Mouse (Mus musculus) CH12.LX (cell line): ENCODE data around the gene Egfl7. TPM values are rescaled to one million over a fixed set of nuclear protein-coding genes. Genes with fewer than 3 reads are reported as not detected.

Source experiments
- DNase-seq: peaks from one replicate; pipeline ENCODE4 v3.0.0-alpha.2; 2013; ENCODE audit errors: extremely low read depth
- H3K27ac ChIP-seq: 2 replicates; pipeline ENCODE4 v1.5.1; 2012; ENCODE audit warnings: low read depth, mild to moderate bottlenecking, control low read depth, moderate library complexity; ENCODE audit not compliant: insufficient read depth
- H3K27me3 ChIP-seq: replicated peaks from 2 replicates; pipeline ENCODE3; 2012; ENCODE audit warnings: inconsistent platforms
- H3K36me3 ChIP-seq, 2 experiments: replicated peaks in 1 of 2; 2 replicates each; pipeline versions ENCODE3 to v1.6.1; 2012; ENCODE audit warnings: inconsistent platforms in 1 of 2, low read length in 1 of 2, mild to moderate bottlenecking in 1 of 2, mixed read lengths in 1 of 2, moderate library complexity in 1 of 2; ENCODE audit not compliant: control insufficient read depth in 1 of 2, insufficient read depth in 1 of 2
- H3K4me1 ChIP-seq, 2 experiments: 2 replicates each; pipeline ENCODE4 v1.6.1; 2012; ENCODE audit warnings: inconsistent platforms in 1 of 2, moderate library complexity in 1 of 2; ENCODE audit not compliant: insufficient read depth in 2 of 2, control insufficient read depth in 1 of 2
- H3K4me2 ChIP-seq: 2 replicates; pipeline ENCODE4 v1.6.1; 2012; ENCODE audit warnings: low read depth, mild to moderate bottlenecking, control low read depth; ENCODE audit not compliant: poor library complexity, insufficient read depth, severe bottlenecking
- H3K4me3 ChIP-seq, 3 experiments: fragments of 150-350 bp in 1 of 3; sonication (generic) in 1 of 3; replicated peaks in 1 of 3; 2 replicates each; pipeline versions ENCODE3 to v1.5.1; 2011 to 2012; ENCODE audit warnings: low read depth in 2 of 3, low read length in 2 of 3, mild to moderate bottlenecking in 2 of 3, moderate library complexity in 2 of 3, control low read depth in 1 of 3, improper control_type of control experiment in 1 of 3, inconsistent platforms in 1 of 3, mixed read lengths in 1 of 3; ENCODE audit not compliant: poor library complexity in 1 of 3
- H3K79me2 ChIP-seq: replicated peaks from 2 replicates; pipeline ENCODE4 v1.6.1; 2012; ENCODE audit warnings: mild to moderate bottlenecking, moderate library complexity; ENCODE audit not compliant: control insufficient read depth, poor library complexity, insufficient read depth, severe bottlenecking; ENCODE audit errors: extremely low read depth
- H3K9ac ChIP-seq: 2 replicates; pipeline ENCODE4 v1.6.1; 2012; ENCODE audit warnings: low read depth, mild to moderate bottlenecking, control low read depth, moderate library complexity; ENCODE audit not compliant: insufficient read depth
- H3K9me3 ChIP-seq: replicated peaks from 2 replicates; pipeline ENCODE3; 2012; ENCODE audit warnings: low read length, inconsistent platforms, mixed read lengths
- BHLHE40 ChIP-seq: IDR thresholded peaks from 2 replicates; pipeline ENCODE4 v1.6.1; 2011; ENCODE audit warnings: mild to moderate bottlenecking, low read depth, low read length, improper control_type of control experiment
- CHD1 ChIP-seq: IDR thresholded peaks from 2 replicates; pipeline ENCODE4 v1.6.1; 2012; ENCODE audit warnings: low read depth, low read length, improper control_type of control experiment, inconsistent platforms
- CHD2 ChIP-seq: IDR thresholded peaks from 2 replicates; pipeline ENCODE4 v1.6.1; 2011; ENCODE audit warnings: low read length, improper control_type of control experiment
- CTCF ChIP-seq, 2 experiments: IDR thresholded peaks in 1 of 2; conservative IDR thresholded peaks in 1 of 2; 2 replicates each; pipeline ENCODE4 v1.5.1; 2011 to 2012; ENCODE audit warnings: low read depth in 2 of 2, low read length in 2 of 2, improper control_type of control experiment in 1 of 2, inconsistent platforms in 1 of 2, mild to moderate bottlenecking in 1 of 2, moderate library complexity in 1 of 2
- EP300 ChIP-seq: IDR thresholded peaks from 2 replicates; pipeline ENCODE4 v1.6.1; 2011; ENCODE audit warnings: low read length, improper control_type of control experiment
- ETS1 ChIP-seq: conservative IDR thresholded peaks from 2 replicates; pipeline ENCODE4 v1.6.1; 2012; ENCODE audit warnings: low read depth, mild to moderate bottlenecking, inconsistent platforms, low read length, improper control_type of control experiment, moderate library complexity
- GABPA ChIP-seq: IDR thresholded peaks from 2 replicates; pipeline ENCODE4 v1.6.1; 2012; ENCODE audit warnings: low read depth, low read length, improper control_type of control experiment, inconsistent platforms; ENCODE audit not compliant: insufficient replicate concordance
- HCFC1 ChIP-seq: IDR thresholded peaks from 2 replicates; pipeline ENCODE4 v1.6.1; 2012; ENCODE audit warnings: low read depth, mild to moderate bottlenecking, inconsistent platforms, low read length, improper control_type of control experiment
- IRF4 ChIP-seq: IDR thresholded peaks from 2 replicates; pipeline ENCODE4 v1.6.1; 2014; ENCODE audit warnings: low read depth, mild to moderate bottlenecking, inconsistent platforms, low read length, improper control_type of control experiment
- JUN ChIP-seq: IDR thresholded peaks from 2 replicates; pipeline ENCODE4 v1.6.1; 2011; ENCODE audit warnings: low read depth, mild to moderate bottlenecking, low read length, improper control_type of control experiment, moderate library complexity; ENCODE audit not compliant: insufficient read depth
- KAT2A ChIP-seq: IDR thresholded peaks from 2 replicates; pipeline ENCODE4 v1.6.1; 2012; ENCODE audit warnings: low read length, improper control_type of control experiment, inconsistent platforms; ENCODE audit not compliant: insufficient replicate concordance
- MAFK ChIP-seq: IDR thresholded peaks from 2 replicates; pipeline ENCODE4 v1.6.1; 2011; ENCODE audit warnings: low read length, improper control_type of control experiment; ENCODE audit not compliant: insufficient replicate concordance
- MAZ ChIP-seq: IDR thresholded peaks from 2 replicates; pipeline ENCODE4 v1.6.1; 2012; ENCODE audit warnings: low read depth, mild to moderate bottlenecking, inconsistent platforms, low read length, improper control_type of control experiment, moderate library complexity
- MXI1 ChIP-seq: IDR thresholded peaks from 2 replicates; pipeline ENCODE4 v1.6.1; 2011; ENCODE audit warnings: mild to moderate bottlenecking, low read depth, low read length, improper control_type of control experiment
- RCOR1 ChIP-seq: conservative IDR thresholded peaks from 2 replicates; pipeline ENCODE4 v1.6.1; 2012; ENCODE audit warnings: low read depth, mild to moderate bottlenecking, inconsistent platforms, low read length, improper control_type of control experiment
- SIN3A ChIP-seq: IDR thresholded peaks from 2 replicates; pipeline ENCODE4 v1.6.1; 2012; ENCODE audit warnings: low read length, improper control_type of control experiment, inconsistent platforms
- SMC3 ChIP-seq: IDR thresholded peaks from 2 replicates; pipeline ENCODE4 v1.6.1; 2011; ENCODE audit warnings: low read depth, low read length, improper control_type of control experiment
- TCF12 ChIP-seq: IDR thresholded peaks from 2 replicates; pipeline ENCODE4 v1.6.1; 2014; ENCODE audit warnings: low read depth, mild to moderate bottlenecking, inconsistent platforms, low read length, improper control_type of control experiment
- USF1 ChIP-seq: IDR thresholded peaks from 2 replicates; pipeline ENCODE4 v1.6.1; 2014; ENCODE audit warnings: low read depth, mild to moderate bottlenecking, inconsistent platforms, low read length, improper control_type of control experiment
- ZC3H11A ChIP-seq: IDR thresholded peaks from 2 replicates; pipeline ENCODE4 v1.6.1; 2012; ENCODE audit warnings: low read depth, mild to moderate bottlenecking, inconsistent platforms, low read length, improper control_type of control experiment
- ZNF384 ChIP-seq: IDR thresholded peaks from 2 replicates; pipeline ENCODE4 v1.6.1; 2012; ENCODE audit warnings: low read depth, low read length, improper control_type of control experiment, inconsistent platforms
- dilution Hi-C: fragments of 300-500 bp; cut with MboI; formaldehyde crosslinking; loops from 2 replicates; pipeline ENCODE4 v1.14.3; 2020; ENCODE audit warnings: low sequenced_read_pairs; ENCODE audit not compliant: extremely low pct_unique_long_range_greater_than_20kb, extremely low pct_ligation_motif_present
- in situ Hi-C: fragments of 300-500 bp; cut with MboI; formaldehyde crosslinking; loops from 3 replicates; pipeline ENCODE4 v1.14.3; 2019; ENCODE audit warnings: low sequenced_read_pairs, low pct_ligation_motif_present, low pct_unique_long_range_greater_than_20kb, mixed read lengths
- polyA plus RNA-seq: library from polyadenylated mRNA; unstranded; fragments of >175 nt; gene quantifications from 2 replicates; pipeline ENCODE4 v1.2.1, GENCODE M21; 2012; ENCODE audit warnings: low read depth; ENCODE audit not compliant: insufficient read length
- total RNA-seq, 2 experiments: library from RNA; depleted of rRNA; stranded (reverse); fragments of 300-350 nt in 1 of 2; fragments of >200 nt in 1 of 2; gene quantifications; 2 replicates each; pipeline ENCODE4 v1.2.3; 2012 to 2014

Gene Egfl7
- total and polyA plus RNA-seq, 3 experiments: 20.1 to 39.3 (median 24.7) TPM

- dilution Hi-C loops (no loop called here), in situ Hi-C loops (no loop called here)
- TF ChIP-seq USF1 (no peak), HCFC1 (no peak), EP300 (no peak), RCOR1 (no peak), KAT2A (no peak), ZC3H11A (no peak), MAFK (no peak), TCF12 (no peak), SMC3 (no peak)
- Histone ChIP-seq H3K27ac (no peak overlapping the region), H3K79me2 (no peaks in the 10 kb centered on the region), H3K4me3 (no peak overlapping the region), H3K9ac (no peak overlapping the region), H3K36me3 (no peaks in the 10 kb centered on the region), H3K27me3 (peaks cover 74% of the 10 kb centered on the region), H3K4me2 (no peak overlapping the region), H3K9me3 (peaks cover 3% of the 10 kb centered on the region), H3K4me1 (no peaks in the 10 kb centered on the region)
- DNase-seq: no peak
These were observed 35.8 kb downstream of the Egfl7 start for GRCm38 (mm10) chr2:26615459-26616124.

GRCm38 (mm10) chr2:26617331-26617730, 37.5 kb downstream of the Egfl7 start:
- peaks cover 62% of the 10 kb centered on the region for H3K27me3 ChIP-seq
- peaks cover 3% of the 10 kb centered on the region for H3K9me3 ChIP-seq
- no peaks in the 10 kb centered on the region for H3K36me3 ChIP-seq
- H3K4me2 ChIP-seq: no peak overlapping the region
- H3K9ac ChIP-seq: no peak overlapping the region
- in situ Hi-C loops: no loop called here
- dilution Hi-C loops: no loop called here
- no peak for DNase-seq
- no peaks in the 10 kb centered on the region for H3K4me1 ChIP-seq
- H3K4me3 ChIP-seq: no peak overlapping the region
- no peak overlapping the region for H3K27ac ChIP-seq
- TF ChIP-seq SIN3A (no peak), CHD2 (no peak), BHLHE40 (no peak), ZNF384 (no peak), ETS1 (no peak), MAZ (no peak), GABPA (no peak), CTCF (conservative IDR thresholded peaks at IDR 0.05 in 1 of 2, IDR thresholded peaks at IDR 0.05 in 1 of 2; ENCODE audit: low read depth in 2 of 2, low read length in 2 of 2) (no peak), CHD1 (no peak), JUN (no peak), MXI1 (no peak), ZC3H11A (no peak), USF1 (no peak), RCOR1 (no peak), IRF4 (no peak)
- no peaks in the 10 kb centered on the region for H3K79me2 ChIP-seq
